Mouse (Mus musculus): ENCODE results near the gene Cd247. TPM values are rescaled to one million over a fixed set of nuclear protein-coding genes. Genes with fewer than 3 reads are reported as not detected.

Gene Cd247
- polyA plus RNA-seq, 1 experiment from 2014 or later: 0.17 TPM

DNA sequence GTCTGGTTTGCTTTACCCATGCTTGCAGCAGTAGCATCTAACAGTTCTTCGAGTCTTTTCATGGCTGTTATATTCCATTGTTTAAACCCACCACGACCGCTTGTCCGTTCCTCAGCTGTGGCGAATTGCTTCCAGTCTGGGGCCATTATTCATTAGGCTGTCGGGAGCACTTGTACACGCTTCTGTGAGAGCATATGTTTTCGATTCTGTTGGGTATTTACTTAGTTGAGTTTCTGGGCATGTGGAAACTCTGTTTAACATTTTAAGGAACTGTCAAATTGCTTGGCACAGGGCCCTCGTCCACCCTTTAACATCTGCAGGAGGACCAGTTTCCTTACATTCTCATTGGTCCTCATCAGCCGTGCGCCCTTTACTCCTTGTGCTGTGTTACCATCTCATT, 2.2 kb upstream of the Cd247 start:
- no peaks in the 10 kb centered on the region for H3K27me3 ChIP-seq (ENCODE audit: control insufficient read depth, insufficient read depth, low read depth, low read length)
- ATAC-seq (ENCODE audit: low read depth): no peak
- H3K4me3 ChIP-seq (ENCODE audit: low read depth, low read length): no peak overlapping the region
- H3K9ac ChIP-seq (ENCODE audit: low read depth, low read length): no peak overlapping the region
- no peaks in the 10 kb centered on the region for H3K9me3 ChIP-seq (replicated peaks; ENCODE audit: control insufficient read depth, low read length)
- no peaks in the 10 kb centered on the region for H3K36me3 ChIP-seq (ENCODE audit: control insufficient read depth, insufficient read depth)
- WGBS (ENCODE audit: insufficient replicate concordance): 58% methylated on average over 11 of the region's 11 CpGs
- H3K27ac ChIP-seq (ENCODE audit: low read length): no peak overlapping the region
- no peak overlapping the region for H3K4me2 ChIP-seq (ENCODE audit: low read depth, low read length)
- H3K4me1 ChIP-seq (ENCODE audit: control insufficient read depth, low read depth, low read length): no peaks in the 10 kb centered on the region

DNA sequence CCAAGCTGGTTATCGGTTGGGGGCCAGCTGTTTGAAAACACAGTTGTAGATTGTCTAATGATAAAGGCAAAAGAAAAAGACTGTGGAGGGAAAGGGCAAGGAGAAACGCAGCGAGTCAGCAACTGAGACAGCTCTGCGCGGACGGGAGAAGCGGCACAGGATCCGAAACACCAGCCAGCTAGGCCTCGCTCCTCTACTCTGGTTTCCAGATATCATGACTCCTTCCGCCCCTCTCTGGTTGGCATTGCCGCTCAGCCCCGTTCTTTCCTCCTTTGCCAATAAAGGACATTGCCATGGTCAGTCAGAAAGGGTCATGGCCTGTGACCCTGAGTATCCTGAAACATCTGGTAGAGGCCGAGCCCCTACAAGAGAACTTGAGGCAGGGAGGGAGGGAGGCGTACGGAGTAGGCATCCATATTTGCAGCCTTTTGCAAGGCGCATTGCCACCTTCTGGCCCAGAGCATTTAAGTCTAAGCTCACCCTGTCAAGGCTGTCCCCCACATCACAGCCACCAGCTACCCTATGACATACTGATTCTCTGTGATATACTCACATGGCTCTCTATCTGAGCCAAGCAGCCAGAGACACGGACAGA, 682 bp downstream of the Cd247 start:
- WGBS (ENCODE audit: insufficient replicate concordance): 74% methylated on average over 17 of the region's 17 CpGs
- H3K27me3 ChIP-seq (ENCODE audit: control insufficient read depth, insufficient read depth, low read depth, low read length): no peaks in the 10 kb centered on the region
- H3K4me1 ChIP-seq (ENCODE audit: control insufficient read depth, low read depth, low read length): no peaks in the 10 kb centered on the region
- no peak overlapping the region for H3K4me2 ChIP-seq (ENCODE audit: low read depth, low read length)
- ATAC-seq (ENCODE audit: low read depth): no peak
- H3K4me3 ChIP-seq (ENCODE audit: low read depth, low read length): no peak overlapping the region
- H3K36me3 ChIP-seq (ENCODE audit: control insufficient read depth, insufficient read depth): no peaks in the 10 kb centered on the region
- no peak overlapping the region for H3K27ac ChIP-seq (ENCODE audit: low read length)
- H3K9ac ChIP-seq (ENCODE audit: low read depth, low read length): no peak overlapping the region
- H3K9me3 ChIP-seq (replicated peaks; ENCODE audit: control insufficient read depth, low read length): no peaks in the 10 kb centered on the region

DNA sequence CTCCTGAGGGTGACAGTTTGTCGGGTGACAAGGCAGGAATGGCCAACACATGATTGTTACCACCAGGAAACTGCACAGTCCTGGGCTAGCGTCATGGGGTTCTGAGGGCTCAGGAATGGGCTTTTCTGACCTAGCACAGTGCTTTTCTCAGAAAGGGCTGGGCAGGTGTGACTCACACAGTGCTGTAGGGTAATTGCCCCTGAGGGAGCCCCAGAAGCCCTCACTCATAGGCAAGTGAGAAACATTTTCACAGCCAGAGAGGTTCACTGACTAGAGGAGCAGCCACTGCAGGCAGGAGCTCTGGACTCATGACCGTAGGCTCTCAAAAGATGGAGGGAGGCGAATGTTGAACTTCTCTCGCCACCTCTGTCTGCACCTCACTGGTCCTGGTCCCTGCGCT, 1.5 kb downstream of the Cd247 start:
- H3K9ac ChIP-seq (ENCODE audit: low read depth, low read length): no peak overlapping the region
- H3K27ac ChIP-seq (ENCODE audit: low read length): no peak overlapping the region
- no peaks in the 10 kb centered on the region for H3K27me3 ChIP-seq (ENCODE audit: control insufficient read depth, insufficient read depth, low read depth, low read length)
- no peaks in the 10 kb centered on the region for H3K36me3 ChIP-seq (ENCODE audit: control insufficient read depth, insufficient read depth)
- H3K4me3 ChIP-seq (ENCODE audit: low read depth, low read length): no peak overlapping the region
- 80% methylated on average over 6 of the region's 6 CpGs for WGBS (ENCODE audit: insufficient replicate concordance)
- no peaks in the 10 kb centered on the region for H3K4me1 ChIP-seq (ENCODE audit: control insufficient read depth, low read depth, low read length)
- H3K4me2 ChIP-seq (ENCODE audit: low read depth, low read length): no peak overlapping the region
- no peaks in the 10 kb centered on the region for H3K9me3 ChIP-seq (replicated peaks; ENCODE audit: control insufficient read depth, low read length)
- ATAC-seq (ENCODE audit: low read depth): no peak

DNA sequence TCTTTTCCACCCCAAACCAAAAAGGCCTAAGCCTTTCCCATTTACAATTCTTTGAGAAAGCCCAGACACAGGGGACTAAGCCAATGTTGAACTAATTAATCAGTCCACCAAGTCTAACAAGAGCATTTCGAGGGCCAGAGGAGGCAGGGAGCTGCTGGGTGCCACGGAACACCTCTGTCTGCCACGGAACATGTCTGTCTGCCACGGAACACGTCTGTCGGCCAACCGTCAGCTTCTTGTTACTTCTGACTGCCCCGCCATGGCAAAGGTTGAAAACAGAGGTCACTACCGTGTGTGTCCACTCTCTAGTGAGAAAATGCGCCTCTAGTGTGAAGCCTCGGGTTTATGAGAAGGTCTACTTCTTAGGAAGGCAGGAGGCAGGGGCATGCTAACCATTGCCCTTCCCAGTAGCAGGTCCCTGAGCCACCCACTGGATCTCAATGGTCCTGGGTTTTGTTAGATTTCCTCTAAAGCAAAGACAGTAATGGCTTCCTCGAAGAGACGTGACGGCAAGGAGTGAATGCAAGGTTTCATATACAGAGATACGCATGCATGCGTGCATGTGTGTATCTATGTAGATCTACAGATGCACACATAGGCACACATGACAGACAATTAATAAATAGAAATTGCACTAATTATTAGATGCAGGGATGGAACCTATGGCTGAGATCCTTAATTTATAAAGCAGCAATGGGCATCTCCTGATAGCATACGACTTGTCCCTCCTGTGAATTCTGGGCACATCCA, 2.2 kb downstream of the Cd247 start:
- no peak for ATAC-seq (ENCODE audit: low read depth)
- Histone ChIP-seq H3K27me3 (ENCODE audit: control insufficient read depth, insufficient read depth, low read depth, low read length) (no peaks in the 10 kb centered on the region), H3K4me3 (ENCODE audit: low read depth, low read length) (no peak overlapping the region), H3K9me3 (replicated peaks; ENCODE audit: control insufficient read depth, low read length) (no peaks in the 10 kb centered on the region), H3K27ac (ENCODE audit: low read length) (no peak overlapping the region), H3K36me3 (ENCODE audit: control insufficient read depth, insufficient read depth) (no peaks in the 10 kb centered on the region), H3K4me1 (ENCODE audit: control insufficient read depth, low read depth, low read length) (no peaks in the 10 kb centered on the region), H3K9ac (ENCODE audit: low read depth, low read length) (no peak overlapping the region), H3K4me2 (ENCODE audit: low read depth, low read length) (no peak overlapping the region)
- WGBS (ENCODE audit: insufficient replicate concordance): 77% methylated on average over 17 of the region's 17 CpGs

DNA sequence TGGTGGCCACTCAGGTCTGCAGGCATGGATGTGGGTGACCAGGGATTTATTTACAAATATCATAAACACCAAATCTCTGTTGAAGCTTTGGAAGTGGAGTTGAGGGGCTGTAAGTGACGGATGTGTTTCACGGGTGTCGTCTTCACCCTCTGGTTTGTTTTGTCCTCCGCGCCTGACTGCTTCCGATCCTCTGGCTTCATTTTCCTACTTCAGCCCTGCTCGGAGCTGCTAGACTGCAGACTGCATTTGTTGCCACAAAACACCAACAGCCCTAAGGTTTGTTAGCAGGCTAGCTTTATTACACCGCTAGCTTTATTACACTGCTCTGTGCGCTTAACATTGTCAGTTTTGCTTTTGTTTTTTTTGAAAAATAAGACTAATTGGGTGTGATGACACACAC, 2.9 kb downstream of the Cd247 start:
- Histone ChIP-seq H3K4me1 (ENCODE audit: control insufficient read depth, low read depth, low read length) (no peaks in the 10 kb centered on the region), H3K27me3 (ENCODE audit: control insufficient read depth, insufficient read depth, low read depth, low read length) (no peaks in the 10 kb centered on the region), H3K4me2 (ENCODE audit: low read depth, low read length) (no peak overlapping the region), H3K9ac (ENCODE audit: low read depth, low read length) (no peak overlapping the region), H3K36me3 (ENCODE audit: control insufficient read depth, insufficient read depth) (no peaks in the 10 kb centered on the region), H3K4me3 (ENCODE audit: low read depth, low read length) (no peak overlapping the region), H3K27ac (ENCODE audit: low read length) (no peak overlapping the region), H3K9me3 (replicated peaks; ENCODE audit: control insufficient read depth, low read length) (no peaks in the 10 kb centered on the region)
- no peak for ATAC-seq (ENCODE audit: low read depth)
- WGBS (ENCODE audit: insufficient replicate concordance): 73% methylated on average over 9 of the region's 9 CpGs

DNA sequence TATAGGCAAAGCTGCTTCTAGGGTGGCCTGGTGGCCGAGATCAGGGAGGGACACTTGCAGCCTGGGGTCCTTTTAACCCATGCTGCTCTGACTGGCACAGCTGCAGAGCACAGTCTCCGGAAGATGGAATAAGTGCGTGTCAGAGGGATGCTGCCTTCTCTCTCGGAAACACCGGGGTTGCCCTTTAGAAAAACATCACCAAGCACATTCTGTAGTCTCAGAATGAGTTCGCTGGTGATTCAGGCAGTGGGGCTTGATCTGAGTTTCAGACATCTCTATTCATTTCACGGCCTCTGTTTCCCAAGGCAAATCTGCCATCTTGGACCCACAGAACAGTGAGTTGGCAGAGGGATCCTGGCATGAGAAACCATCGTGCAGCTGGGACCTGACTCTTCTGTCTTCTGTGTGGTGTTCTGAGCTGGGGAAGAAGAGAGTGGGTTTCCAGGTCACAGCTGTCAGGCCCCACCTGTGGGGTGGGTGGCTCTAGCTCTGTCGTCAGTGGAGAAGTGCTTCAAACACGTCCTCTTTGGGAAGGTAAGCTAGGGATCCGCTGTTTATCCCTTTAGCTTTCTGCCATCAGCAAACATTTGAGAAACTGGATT, 13.3 kb downstream of the Cd247 start:
- no peak overlapping the region for H3K27ac ChIP-seq (ENCODE audit: low read length)
- H3K4me3 ChIP-seq (ENCODE audit: low read depth, low read length): no peak overlapping the region
- H3K4me1 ChIP-seq (ENCODE audit: control insufficient read depth, low read depth, low read length): no peaks in the 10 kb centered on the region
- H3K9ac ChIP-seq (ENCODE audit: low read depth, low read length): no peak overlapping the region
- H3K27me3 ChIP-seq (ENCODE audit: control insufficient read depth, insufficient read depth, low read depth, low read length): no peaks in the 10 kb centered on the region
- no peak overlapping the region for H3K4me2 ChIP-seq (ENCODE audit: low read depth, low read length)
- 76% methylated on average over 11 of the region's 11 CpGs for WGBS (ENCODE audit: insufficient replicate concordance)
- ATAC-seq (ENCODE audit: low read depth): no peak
- H3K9me3 ChIP-seq (replicated peaks; ENCODE audit: control insufficient read depth, low read length): no peaks in the 10 kb centered on the region
- H3K36me3 ChIP-seq (ENCODE audit: control insufficient read depth, insufficient read depth): no peaks in the 10 kb centered on the region

DNA sequence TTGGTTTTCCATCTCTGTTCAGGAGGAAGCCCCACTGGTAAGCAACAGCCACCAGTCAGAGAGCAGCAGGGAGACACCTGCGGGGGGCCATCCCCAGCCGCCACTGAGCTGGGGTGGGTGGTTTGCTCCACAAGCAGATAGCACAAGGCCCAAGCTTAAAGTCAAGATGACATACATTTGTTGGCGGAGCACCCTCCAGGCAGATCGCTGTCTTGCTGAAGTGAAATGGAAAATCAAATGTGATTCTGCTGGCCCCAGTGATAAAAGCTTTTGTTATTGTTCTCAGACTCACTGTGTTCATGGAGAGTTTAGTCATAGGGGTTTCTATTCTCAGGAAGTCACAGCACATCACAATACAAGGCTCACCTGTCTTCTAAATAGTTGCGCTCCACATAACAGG, 14.6 kb downstream of the Cd247 start:
- ATAC-seq (ENCODE audit: low read depth): no peak
- Histone ChIP-seq H3K27ac (ENCODE audit: low read length) (no peak overlapping the region), H3K36me3 (ENCODE audit: control insufficient read depth, insufficient read depth) (no peaks in the 10 kb centered on the region), H3K4me3 (ENCODE audit: low read depth, low read length) (no peak overlapping the region), H3K4me1 (ENCODE audit: control insufficient read depth, low read depth, low read length) (no peaks in the 10 kb centered on the region), H3K9ac (ENCODE audit: low read depth, low read length) (no peak overlapping the region), H3K9me3 (replicated peaks; ENCODE audit: control insufficient read depth, low read length) (no peaks in the 10 kb centered on the region), H3K4me2 (ENCODE audit: low read depth, low read length) (no peak overlapping the region), H3K27me3 (ENCODE audit: control insufficient read depth, insufficient read depth, low read depth, low read length) (no peaks in the 10 kb centered on the region)
- 84% methylated on average over 5 of the region's 5 CpGs for WGBS (ENCODE audit: insufficient replicate concordance)

DNA sequence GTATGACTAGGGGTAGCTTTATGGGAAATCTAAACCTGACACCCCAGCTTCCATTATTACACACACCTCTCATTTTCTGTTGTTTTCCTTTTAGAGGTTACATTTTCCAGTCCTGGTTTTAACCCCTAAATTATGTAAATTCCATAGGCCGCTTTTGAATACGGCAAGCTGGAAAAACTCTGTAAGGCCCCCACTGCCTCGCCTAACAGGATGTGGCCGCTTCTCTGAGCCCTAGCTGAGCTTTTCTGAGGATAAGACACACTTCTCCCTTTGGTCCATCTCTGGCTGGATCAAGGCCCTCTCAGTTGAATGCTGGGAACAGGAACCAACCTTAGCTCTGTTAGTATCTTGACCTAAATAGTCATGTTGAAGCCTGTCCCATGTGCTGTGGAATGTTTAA, 15.7 kb downstream of the Cd247 start:
- H3K9me3 ChIP-seq (replicated peaks; ENCODE audit: control insufficient read depth, low read length): no peaks in the 10 kb centered on the region
- no peak for ATAC-seq (ENCODE audit: low read depth)
- H3K27ac ChIP-seq (ENCODE audit: low read length): no peak overlapping the region
- no peak overlapping the region for H3K9ac ChIP-seq (ENCODE audit: low read depth, low read length)
- no peaks in the 10 kb centered on the region for H3K36me3 ChIP-seq (ENCODE audit: control insufficient read depth, insufficient read depth)
- H3K4me3 ChIP-seq (ENCODE audit: low read depth, low read length): no peak overlapping the region
- no peak overlapping the region for H3K4me2 ChIP-seq (ENCODE audit: low read depth, low read length)
- 76% methylated on average over 4 of the region's 4 CpGs for WGBS (ENCODE audit: insufficient replicate concordance)
- no peaks in the 10 kb centered on the region for H3K4me1 ChIP-seq (ENCODE audit: control insufficient read depth, low read depth, low read length)
- H3K27me3 ChIP-seq (ENCODE audit: control insufficient read depth, insufficient read depth, low read depth, low read length): no peaks in the 10 kb centered on the region

DNA sequence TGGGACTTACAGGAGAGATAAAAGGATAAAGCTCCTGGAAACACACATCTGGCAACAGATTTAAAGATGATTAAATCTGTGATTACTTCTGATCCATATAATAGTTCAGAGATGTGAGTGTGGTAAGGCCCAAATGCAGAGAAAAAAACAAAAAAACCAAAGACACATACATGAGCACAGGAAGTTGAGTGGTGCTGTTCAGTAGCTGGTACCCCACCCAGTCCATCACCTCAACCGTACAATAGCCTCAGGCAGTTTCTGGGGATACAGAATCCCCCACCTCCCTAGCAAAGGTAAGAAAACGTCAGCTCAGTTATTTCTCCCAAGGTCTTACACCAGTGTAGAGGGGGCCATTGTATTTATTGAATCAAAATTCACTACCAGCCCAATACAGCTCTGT, 22.2 kb downstream of the Cd247 start:
- no peak for ATAC-seq (ENCODE audit: low read depth)
- 42% methylated on average over 2 of the region's 2 CpGs for WGBS (ENCODE audit: insufficient replicate concordance)

More for the DNA sequence above, 22.2 kb downstream of the Cd247 start:
- H3K27me3 ChIP-seq (ENCODE audit: control insufficient read depth, insufficient read depth, low read depth, low read length): peaks cover 4% of the 10 kb centered on the region; the same call in 1 of the 2 replicates
- no peak overlapping the region for H3K4me2 ChIP-seq (ENCODE audit: low read depth, low read length)
- no peaks in the 10 kb centered on the region for H3K9me3 ChIP-seq (replicated peaks; ENCODE audit: control insufficient read depth, low read length)
- H3K9ac ChIP-seq (ENCODE audit: low read depth, low read length): no peak overlapping the region
- no peaks in the 10 kb centered on the region; the same call in 1 of the 2 replicates for H3K4me1 ChIP-seq (ENCODE audit: control insufficient read depth, low read depth, low read length)
- H3K27ac ChIP-seq (ENCODE audit: low read length): no peak overlapping the region
- H3K36me3 ChIP-seq (ENCODE audit: control insufficient read depth, insufficient read depth): no peaks in the 10 kb centered on the region
- H3K4me3 ChIP-seq (ENCODE audit: low read depth, low read length): no peak overlapping the region
